Mouse (Mus musculus) bone marrow, adult 2 months (tissue): ENCODE data around the gene Nav2.

Experiments used
- CTCF ChIP-seq: fragments of 200-500 bp; IDR thresholded peaks from 2 replicates; pipeline ENCODE4 v1.5.1; 2011; ENCODE audit warnings: low read length, control low read depth; ENCODE audit not compliant: control insufficient read depth, insufficient read depth
- POLR2A ChIP-seq: fragments of 200-500 bp; IDR thresholded peaks from 2 replicates; pipeline ENCODE4 v1.6.1; 2011; ENCODE audit warnings: low read depth, mild to moderate bottlenecking, control low read depth, low read length, borderline replicate concordance; ENCODE audit not compliant: control insufficient read depth

DNA sequence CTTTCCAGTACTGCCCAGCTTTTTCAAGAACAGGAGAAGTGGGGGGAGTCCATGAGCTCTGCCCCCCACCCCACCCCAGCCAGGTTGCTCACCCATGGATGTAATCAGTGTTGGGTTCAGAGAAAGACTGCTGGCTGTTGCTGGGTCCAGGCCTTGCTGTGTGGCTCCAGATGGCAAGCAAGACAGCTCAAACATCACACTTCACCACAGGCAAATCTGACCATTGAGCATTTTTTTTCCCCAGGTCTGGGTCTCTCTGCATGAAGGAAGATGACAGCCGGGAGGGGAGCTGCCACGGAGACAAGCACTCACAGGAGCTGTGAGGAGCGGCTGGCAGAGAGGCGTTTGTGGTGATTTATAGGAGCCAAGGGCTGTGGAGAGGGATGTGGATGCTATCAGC is 55.0 kb downstream of the Nav2 start:
- no peak for TF ChIP-seq POLR2A
- no peak for TF ChIP-seq CTCF
